Mouse (Mus musculus) frontal cortex, postnatal 25 days (tissue): Measurements from ENCODE around the gene Rtn4rl2.

Experiments used
- DNase-seq, 2 experiments: peaks; one replicate each; pipeline ENCODE4 v3.0.0; 2022; ENCODE audit warnings: low spot score in 2 of 2

The Rtn4rl2 gene

DNA sequence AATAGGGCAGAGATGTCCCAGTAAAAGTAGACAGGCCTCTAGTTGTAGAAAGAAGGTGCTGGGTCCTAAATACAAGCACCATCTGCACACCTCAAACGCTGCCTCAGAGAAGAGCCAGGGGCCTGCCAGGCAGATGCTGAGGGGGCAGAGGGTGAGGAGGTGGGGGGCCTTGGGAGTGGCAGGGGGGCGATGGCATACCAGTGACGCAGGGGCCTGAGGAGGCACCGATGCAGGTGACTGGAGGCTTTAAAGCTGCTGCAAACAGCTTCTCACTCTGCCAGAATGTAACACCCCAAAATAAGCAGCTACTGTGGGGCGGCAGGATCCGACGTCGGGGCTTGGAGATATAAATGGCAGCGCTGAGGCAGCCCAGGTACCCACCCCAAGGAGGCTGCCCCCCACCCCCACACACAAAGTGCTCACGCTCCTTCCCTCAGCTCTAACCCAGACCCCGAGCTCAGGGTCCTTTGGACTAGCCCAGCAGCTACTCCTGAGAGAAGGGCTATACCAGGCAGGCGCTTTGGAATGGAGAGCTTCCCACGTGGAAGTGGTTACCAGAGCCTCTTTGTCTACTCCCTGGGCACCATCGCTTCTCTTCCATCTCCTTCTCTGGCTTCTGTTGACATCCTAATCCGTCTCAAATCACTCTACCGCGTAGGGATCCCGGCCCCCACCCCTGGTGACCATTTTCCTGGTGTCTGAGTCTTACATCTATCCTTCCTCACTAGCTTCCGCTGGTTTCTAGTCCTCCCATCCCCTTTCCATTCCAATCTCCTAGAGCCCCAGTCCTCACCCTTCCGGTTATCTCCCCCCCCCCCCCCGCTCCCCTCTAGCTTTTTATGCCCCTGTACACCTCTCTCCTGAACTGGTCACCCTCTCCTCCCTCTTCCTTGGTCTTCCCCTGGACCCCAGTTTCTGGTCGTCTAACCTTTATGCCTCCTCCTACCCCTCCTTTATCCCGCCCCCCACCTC lies 1.1 kb downstream of the Rtn4rl2 start:
- no peak for DNase-seq

DNA sequence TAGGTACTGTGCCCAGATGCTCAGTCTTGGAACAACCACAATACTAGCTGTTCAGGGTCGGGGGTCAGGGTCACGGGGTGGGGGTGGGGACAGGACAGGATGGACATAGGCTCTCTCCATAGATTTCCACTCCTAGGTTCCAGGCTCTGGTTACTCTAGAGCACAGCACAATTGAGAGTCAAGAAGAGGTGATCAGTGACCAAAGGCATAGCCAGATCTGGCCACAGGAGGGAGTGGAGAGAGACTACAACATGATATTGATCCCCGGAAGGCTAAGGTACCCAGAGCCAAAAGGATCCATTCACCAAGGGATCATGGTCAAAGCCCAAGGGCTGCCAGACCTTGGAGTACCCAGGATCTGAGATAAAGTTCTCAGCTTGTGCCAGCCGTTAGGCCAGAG lies 1.9 kb downstream of the Rtn4rl2 start:
- DNase-seq = no peak

DNA sequence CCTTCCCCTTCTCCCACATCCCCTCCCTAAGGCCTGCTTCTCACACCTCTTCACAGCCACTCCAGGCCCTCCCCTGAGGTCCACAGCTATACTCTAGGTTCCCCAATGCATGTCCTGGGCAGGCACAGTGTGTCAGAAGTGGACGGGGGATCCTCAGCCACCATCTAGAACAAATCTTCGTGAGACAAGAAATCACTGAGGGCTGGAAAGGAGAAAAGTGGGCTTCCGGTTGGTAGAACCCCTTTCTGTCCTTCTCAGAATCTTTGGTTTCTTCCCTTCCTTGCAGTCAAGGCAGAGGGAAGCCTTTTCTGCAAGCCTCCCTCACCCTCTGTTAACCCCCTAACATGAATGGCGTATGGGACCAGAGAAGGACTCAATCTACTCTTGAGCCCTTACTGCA lies 2.6 kb downstream of the Rtn4rl2 start:
- no peak for DNase-seq

DNA sequence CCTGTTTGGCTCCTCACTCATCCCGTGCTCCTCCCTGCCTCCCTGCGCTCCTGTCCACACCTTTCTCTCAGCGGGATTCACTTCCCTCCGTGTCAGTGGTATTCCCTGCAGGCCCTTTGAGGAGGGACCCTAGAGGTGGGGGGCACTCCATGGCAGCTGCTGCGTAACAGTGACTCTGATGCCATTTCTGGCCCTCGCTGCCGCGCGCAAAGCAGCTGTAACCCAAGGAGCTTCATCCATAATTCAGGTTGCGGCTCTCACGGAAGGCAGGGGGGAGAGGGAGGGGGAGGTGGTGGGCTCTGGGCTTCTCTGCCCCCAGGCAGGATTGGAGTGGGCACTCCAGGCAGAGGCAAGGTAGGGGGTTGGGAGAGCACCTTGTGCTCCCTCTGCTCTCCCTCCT lies 3.0 kb downstream of the Rtn4rl2 start:
- DNase-seq = no peak

DNA sequence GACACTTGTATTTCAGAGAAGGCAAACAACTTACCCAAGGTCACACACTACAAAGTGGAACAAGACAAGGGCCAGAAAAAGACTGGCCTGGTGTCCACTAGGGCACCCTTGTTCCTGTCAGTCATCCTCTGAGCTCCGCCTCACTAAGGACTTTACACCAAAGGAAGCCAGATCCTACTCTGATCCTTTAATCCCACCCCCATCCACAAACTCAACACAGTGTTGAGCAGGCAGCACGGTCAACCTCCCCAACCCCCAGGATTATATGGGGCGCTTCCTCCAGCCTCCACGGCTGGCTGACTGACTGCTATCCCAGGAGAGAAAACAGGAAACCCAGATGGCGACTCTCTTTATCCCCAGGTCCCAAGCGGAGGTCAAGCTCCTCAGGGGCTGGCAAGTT lies 3.4 kb downstream of the Rtn4rl2 start:
- DNase-seq = no peak

DNA sequence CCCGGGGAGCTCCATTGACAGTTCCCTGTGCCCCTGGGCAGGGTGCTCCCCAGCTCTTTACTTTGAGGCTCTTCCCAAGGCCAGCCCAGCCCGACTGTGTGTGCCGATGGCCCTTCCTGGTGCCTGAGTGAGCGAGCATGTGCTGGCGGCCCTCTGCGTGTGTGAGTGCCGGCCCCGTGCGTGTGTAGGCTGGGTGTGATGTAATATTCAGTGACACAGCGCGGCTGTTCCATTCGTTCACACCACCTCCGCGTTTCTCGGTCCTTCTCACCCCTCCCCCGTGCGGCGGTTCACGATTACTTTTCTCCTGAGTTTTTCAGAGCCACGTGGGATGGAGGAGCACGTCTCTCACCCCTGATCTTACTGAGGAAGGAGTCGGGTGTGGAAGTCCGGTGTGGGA lies 3.9 kb downstream of the Rtn4rl2 start:
- peak in 1 of 2 experiments; percentile 68 for DNase-seq

DNA sequence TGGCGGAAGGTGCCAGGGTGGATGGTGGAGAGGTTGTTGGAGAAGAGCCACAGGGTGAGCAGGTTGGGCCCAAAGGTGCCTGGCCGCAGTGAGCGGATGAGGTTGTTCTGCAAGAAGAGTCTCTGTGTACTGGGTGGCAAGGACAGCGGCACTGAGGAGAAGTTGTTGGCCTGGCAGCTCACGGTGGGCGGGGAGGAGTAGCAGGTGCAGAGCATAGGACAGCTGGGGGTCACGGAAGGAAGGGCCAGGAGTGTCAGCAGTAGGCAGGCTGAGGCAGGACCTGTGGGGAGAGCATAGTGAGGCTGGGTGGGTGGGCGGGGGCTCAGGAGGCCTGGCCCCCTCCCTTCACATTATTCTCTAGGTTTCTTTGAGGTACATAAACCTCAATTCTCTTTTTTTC lies 5.9 kb downstream of the Rtn4rl2 start:
- DNase-seq = no peak

DNA sequence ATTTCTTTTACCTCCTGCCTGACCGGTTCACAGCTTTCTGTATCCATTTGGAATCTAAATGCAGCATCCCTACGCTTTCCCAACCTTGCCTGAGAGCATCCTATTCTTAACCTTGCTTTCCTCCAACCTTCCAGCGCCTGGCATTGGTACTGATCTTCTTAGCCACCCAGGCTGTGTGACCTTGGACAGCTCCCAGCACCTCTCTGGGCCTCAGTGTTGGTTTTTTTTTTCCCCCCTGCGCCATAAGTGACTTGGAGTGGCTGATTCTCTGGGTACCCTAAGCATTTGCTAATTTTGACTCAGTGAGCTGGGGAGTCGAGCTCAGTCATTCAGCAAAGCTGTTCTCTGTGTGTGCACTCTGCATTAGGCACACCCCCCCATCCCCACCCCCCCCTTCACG lies 10.7 kb downstream of the Rtn4rl2 start:
- DNase-seq = no peak

DNA sequence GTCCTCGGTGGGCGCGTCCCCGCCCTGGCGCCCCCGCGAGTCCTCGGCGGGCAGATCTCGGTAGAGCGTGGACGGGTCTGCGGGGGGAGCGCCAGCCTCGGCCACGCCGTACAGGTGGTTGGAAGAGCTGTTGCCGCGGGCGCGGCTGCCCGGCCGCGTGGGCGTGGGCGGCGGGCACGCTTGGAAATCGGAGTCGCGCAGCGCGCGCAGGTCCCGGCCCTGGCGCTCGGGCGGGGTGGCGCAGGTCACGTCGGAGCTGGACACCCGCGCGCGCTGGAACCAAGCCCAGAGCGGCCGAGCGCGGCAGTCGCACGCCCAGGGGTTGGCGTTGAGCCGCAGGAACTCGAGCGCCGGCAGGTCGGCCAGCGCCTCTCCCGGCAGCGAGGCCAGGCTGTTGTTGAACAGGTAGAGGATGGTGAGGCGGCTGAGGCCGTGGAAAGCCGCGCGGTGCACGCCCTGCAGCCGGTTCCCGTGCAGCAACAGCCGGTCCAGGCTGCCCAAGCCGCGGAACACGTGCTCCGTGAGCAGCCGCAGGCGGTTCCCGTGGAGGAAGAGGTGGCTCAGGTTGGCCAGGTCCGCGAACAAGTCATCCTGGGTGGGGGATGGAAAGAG lies 14.3 kb downstream of the Rtn4rl2 start:
- DNase-seq = no peak

DNA sequence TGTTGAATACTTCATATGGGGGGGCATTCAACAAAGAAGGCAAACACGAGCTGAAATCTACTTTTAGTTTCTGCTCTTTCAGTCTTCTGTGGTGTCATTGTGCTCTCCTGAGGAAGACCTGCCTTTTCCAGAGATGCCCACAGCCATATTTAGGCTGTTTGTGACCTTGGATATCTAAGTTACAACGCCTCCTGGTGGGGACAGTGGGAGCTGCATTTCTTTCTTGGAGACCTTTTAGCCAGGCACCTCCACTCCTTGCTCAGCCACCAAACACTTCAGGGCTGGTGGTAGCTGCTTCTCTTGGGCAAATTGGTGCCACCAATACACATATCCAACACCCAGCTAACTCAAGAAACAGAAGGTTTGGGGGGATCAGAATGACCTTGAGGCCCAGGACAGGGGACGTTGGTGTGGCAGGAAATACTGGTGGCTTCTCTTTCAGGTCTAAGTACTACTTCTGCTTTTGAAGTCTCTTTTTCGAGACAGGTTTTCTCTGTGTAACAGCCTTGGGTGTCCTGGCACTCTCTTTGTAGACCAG lies 15.8 kb downstream of the Rtn4rl2 start:
- no peak for DNase-seq

DNA sequence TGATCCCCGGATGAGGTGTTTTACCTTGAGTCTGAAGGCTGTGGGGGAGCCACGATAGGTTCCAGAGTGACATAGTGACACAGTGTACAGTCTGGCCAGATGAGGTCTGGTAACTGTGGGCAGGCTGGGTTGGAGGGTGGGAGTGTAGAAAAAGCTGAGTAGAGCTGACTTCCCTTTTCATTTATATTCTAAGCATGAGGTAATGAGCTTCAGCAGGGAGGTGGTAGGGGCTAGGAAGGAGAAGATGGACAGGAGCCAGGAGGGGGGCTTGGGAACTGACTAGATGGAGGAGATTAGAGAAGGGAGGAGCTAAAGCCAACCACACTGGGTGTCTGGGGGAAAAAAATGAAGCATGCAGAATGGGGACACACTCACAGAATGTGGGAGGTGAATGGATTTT lies 17.5 kb downstream of the Rtn4rl2 start:
- DNase-seq = no peak

DNA sequence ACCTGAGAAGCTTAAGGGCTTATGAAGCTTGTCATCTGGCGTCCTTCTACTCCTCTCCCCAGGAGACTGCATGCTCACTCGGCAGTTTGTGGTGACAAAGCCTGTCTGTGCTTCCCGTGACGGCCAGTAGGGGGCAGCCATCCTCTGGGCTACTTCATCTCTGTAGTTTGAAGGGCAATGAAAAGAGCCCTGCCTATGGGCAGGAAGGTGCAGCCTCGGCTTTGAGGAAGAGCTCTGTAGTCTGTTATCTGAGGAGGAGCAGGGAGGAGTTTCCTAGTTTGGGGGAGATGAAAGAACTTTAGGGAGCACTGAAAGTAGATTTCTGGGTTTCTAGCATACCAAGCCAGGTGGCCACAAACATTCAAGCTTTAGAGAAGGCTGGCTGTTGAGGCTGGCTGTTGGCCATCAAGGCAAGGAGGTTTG lies 18.0 kb downstream of the Rtn4rl2 start:
- DNase-seq = peak in 1 of 2 experiments; percentile 69

DNA sequence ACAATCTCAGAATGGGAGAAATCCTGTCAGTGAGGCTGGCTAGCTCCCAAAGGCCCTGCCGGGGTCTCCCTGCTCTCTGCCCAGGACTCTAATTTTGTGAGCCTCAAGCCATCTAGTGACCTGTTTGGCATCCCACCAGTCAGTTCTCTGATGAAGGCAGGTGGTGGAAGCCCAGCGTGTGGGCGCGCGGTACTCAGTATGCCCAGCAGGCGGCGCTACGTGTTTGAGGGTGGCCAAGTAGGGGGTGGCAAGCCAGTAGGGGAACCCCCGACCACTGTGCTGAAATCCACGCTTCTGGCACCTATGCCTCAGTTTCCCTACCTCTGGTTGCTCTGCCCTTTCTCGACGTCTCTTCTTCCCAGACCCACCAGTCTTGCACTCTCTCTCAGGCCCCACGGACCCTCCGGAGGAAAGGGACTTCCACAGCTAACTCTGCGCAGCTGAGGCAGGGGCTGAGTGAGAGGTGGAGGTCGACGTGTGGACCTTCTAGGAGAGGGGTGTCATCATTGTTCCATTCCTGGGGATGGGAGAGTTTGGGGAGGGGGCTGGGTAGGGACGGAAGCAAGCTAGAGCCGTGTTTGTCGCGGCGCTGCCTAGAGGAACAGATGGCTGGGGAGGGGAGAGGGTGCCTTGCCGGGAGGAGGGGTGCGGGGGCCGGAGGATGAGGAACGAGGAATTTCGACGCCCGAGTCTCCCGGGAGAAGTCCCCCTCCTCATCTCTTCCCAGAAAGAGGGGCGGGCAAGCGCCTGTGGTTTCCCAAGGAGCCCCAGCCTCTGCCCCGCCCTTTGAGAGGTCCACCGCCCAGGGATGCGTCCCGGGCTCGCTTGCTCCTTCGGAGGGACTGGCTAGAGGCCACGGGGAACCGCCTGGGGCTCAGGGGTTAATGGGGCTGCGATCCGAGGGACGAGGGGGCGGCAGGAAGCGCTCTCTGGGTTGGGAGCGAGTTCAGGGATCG lies 20.6 kb downstream of the Rtn4rl2 start:
- peak in 1 of 2 experiments; percentile 60 for DNase-seq

DNA sequence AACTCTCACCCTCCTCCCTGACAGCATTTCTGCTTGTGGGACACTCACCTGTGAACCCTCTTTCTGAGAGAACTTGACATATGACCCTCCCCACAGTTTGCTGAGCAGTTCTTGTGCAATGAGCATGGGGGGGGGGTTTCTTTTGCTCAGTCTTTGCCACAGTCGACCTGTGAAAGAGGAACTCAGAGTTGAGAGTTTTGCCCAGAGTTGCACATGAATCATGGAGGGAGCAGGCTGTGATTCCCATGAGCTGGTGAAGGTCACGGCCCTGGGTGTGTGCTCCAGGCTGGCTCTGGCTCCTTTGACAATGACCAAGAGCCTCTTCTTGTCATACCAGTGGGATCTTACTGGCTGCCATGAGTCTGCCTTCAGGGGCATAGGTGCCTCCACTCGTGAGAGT lies 24.3 kb downstream of the Rtn4rl2 start:
- DNase-seq = no peak

DNA sequence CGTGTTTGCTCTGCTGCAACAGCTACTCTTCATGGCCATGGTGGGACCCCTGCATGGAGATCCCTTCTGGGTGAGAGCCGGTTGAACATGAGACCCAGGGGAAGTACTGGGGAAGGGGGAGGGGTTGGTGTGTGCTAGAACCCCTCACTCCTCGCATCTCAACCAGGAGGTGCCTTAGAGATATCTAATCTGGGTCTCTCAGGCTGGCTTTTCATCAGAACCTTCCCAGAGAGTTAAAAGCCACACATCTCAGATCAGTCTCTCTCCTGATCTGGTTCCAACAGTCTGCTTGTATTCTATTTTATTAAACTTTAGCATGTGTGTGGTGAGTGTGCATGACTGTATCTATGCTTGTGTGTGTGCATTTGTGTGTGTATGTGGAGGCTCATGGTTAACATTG lies 25.1 kb downstream of the Rtn4rl2 start:
- DNase-seq = no peak

DNA sequence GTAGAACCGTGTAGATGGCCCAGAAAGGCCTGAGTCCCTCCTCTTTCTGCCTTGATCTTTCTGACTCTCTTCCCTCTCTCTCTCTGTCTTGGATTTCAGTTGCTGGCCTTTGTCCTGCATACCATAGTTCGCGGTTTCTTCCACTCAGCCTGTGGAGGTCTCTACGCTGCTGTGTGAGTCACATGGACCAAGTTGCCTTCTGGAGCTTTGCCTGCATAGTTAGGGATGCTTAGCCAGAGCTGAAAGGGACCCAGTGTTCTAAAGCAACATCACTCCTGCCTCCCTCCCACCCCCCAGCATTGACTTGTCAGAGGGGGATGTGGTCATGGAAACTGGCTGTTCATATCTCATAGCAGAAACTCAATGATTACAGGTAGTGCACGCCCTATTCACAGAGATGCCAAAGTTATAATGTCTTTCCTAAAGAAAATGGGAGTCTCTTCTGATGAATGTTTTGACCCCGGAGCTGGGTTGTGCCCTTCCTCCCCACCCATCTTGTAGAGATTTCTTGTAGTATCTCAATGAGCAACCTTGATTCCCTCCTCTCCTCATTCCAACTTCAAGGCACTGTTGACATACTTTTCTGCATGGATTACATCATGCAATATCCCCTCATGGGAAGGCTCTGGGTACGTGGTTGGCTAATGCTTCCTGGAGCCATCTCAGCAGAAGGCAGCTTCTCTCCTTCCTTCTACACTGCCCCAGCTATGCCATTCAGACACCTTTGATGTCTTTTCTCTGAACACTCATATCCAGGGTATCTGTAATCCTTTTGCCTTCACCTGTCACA lies 26.3 kb downstream of the Rtn4rl2 start:
- DNase-seq = no peak

DNA sequence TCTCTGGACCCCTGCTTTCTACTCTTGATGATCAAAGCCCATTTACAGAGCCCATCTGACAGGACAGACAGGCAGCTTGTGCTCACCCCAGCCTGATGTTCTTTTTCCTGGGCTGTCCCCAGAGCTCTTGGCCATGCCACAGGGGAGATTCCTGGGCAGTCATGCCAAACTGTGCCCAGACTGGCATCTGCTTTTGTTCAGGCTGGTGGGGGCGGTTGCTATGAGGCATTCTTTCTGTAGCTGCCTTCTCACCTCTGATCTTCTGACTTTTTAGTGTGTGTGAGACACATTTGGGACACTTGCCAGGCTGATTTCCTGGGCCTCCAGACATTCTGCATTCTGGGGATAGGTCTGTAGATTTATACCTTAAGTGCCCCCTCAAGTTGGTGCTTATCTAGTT lies 28.0 kb downstream of the Rtn4rl2 start:
- DNase-seq = no peak

DNA sequence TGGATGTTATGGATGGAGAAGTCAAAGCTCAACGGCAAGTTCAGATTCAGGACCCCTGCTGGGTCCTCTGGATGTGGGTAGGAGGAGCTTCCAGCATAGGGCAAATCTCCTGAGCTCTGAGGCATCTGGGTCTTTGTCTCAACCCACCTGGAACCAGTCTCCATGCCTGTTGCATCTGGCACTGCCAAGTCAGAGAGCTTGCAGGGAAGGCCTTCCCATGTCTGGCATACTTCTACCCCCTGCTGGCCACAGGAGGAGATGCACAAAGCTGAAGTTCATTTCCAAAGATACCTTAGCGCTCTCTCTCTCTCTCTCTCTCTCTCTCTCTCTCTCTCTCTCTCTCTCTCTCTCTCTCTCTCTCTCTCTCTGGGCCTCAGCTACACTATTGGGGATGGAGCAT lies 30.8 kb downstream of the Rtn4rl2 start:
- no peak for DNase-seq

DNA sequence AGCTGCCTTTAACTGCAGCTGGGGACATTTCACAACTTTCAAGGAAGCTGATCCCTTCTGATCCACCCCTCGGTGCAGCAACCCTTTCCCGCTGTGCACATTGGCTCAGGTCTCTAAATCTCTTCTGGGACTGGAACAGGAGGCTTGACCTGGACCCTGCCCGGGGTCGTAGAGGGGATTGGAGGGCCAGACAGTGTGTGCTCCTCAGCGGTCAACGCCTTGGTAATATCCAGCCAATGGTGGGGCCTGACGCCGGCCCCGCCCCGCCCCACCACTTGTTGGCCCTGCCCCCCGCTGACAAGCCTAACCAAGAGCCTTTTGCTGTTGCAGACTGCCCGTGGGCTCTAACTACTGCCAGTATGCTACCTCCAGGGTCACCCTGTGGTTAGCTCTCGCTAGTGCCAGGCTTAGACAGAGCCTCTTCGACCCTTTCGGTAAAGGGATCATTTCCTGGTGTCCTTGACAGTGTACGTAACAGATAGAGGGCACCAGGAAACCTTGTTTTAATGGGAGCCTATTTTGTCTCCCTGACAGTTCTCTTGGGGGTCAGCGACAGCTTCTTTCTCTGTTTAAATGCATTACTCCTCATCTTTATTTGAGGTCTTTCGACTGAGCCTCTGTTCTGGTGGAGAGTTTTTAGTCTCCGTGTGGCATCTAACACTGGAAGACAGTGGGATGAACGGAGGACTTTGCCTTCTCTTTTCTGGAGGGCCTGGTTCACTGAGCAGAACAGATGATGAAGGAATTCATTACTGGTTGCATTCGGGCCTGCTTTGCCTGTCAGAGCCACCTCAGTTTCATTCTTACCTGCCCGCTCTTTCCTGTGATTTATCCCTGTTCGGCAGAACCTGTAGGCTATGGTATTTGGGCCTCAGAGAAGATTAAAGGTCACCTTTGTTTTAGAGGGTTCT lies 35.1 kb downstream of the Rtn4rl2 start:
- DNase-seq = no peak
